Mouse (Mus musculus): ENCODE measurements around the gene Gm16485. TPM values are rescaled to one million over a fixed set of nuclear protein-coding genes. Genes with fewer than 3 reads are reported as not detected.

Gene Gm16485
- 0.57 and 0.73 TPM in 2 replicates for polyA plus RNA-seq (2015; fragmentation: Nextera tagmentation; extraction: Ambion mirVana)

- no peaks in the 10 kb centered on the region for H3K9me3 ChIP-seq (replicated peaks)
- no peaks in the 10 kb centered on the region for H3K36me3 ChIP-seq
- H3K4me2 ChIP-seq, result no peak within 1 kb of the TSS
- no peaks in the 10 kb centered on the region for H3K27me3 ChIP-seq (replicated peaks)
- no peaks in the 10 kb centered on the region for H3K4me1 ChIP-seq
- ATAC-seq (ENCODE audit: low FRiP score), result no peak
- H3K27ac ChIP-seq (replicated peaks), result no peak within 1 kb of the TSS
- H3K9ac ChIP-seq (replicated peaks), result no peak within 1 kb of the TSS
- no peak within 1 kb of the TSS for H3K4me3 ChIP-seq (replicated peaks)
- WGBS, result 88% methylated on average over 2 of the region's 2 CpGs
Observed at GRCm38 (mm10) chr9:8971491-8971890, at the start of gene Gm16485. Gene Gm16485, plus strand, starts transcription at chr9:8971791.

- H3K4me1 ChIP-seq, result no peaks in the 10 kb centered on the region
- 88% methylated on average over 2 of the region's 2 CpGs for WGBS
- H3K4me2 ChIP-seq, result no peak overlapping the region
- H3K9me3 ChIP-seq (replicated peaks), result no peaks in the 10 kb centered on the region
- H3K9ac ChIP-seq (replicated peaks), result no peak overlapping the region
- no peak overlapping the region for H3K27ac ChIP-seq (replicated peaks)
- H3K4me3 ChIP-seq (replicated peaks), result no peak overlapping the region
- no peaks in the 10 kb centered on the region for H3K27me3 ChIP-seq (replicated peaks)
- no peak for ATAC-seq (ENCODE audit: low FRiP score)
- no peaks in the 10 kb centered on the region for H3K36me3 ChIP-seq
Observed at GRCm38 (mm10) chr9:8927561-8927960, 44.0 kb upstream of the Gm16485 start.

- Histone ChIP-seq H3K4me1 (no peaks in the 10 kb centered on the region), H3K36me3 (no peaks in the 10 kb centered on the region), H3K9ac (replicated peaks) (no peak overlapping the region), H3K27ac (replicated peaks) (no peak overlapping the region), H3K27me3 (replicated peaks) (no peaks in the 10 kb centered on the region), H3K4me2 (no peak overlapping the region), H3K9me3 (replicated peaks) (no peaks in the 10 kb centered on the region), H3K4me3 (replicated peaks) (no peak overlapping the region)
- WGBS, result 45% methylated on average over 1 of the region's 1 CpGs
- no peak for ATAC-seq (ENCODE audit: low FRiP score)
Observed at GRCm38 (mm10) chr9:8937753-8938152, 33.8 kb upstream of the Gm16485 start.

- Histone ChIP-seq H3K4me1 (no peaks in the 10 kb centered on the region), H3K27ac (replicated peaks) (no peak overlapping the region), H3K4me2 (no peak overlapping the region), H3K4me3 (replicated peaks) (no peak overlapping the region), H3K9ac (replicated peaks) (no peak overlapping the region), H3K9me3 (replicated peaks) (no peaks in the 10 kb centered on the region), H3K36me3 (no peaks in the 10 kb centered on the region), H3K27me3 (replicated peaks) (no peaks in the 10 kb centered on the region)
- ATAC-seq (ENCODE audit: low FRiP score), result no peak
Observed at GRCm38 (mm10) chr9:8953306-8953705, 18.3 kb upstream of the Gm16485 start.

- no peaks in the 10 kb centered on the region for H3K36me3 ChIP-seq
- H3K27ac ChIP-seq (replicated peaks), result no peak overlapping the region
- H3K9me3 ChIP-seq (replicated peaks), result no peaks in the 10 kb centered on the region
- WGBS, result 71% methylated on average over 8 of the region's 8 CpGs
- no peaks in the 10 kb centered on the region for H3K4me1 ChIP-seq
- H3K4me3 ChIP-seq (replicated peaks), result no peak overlapping the region
- no peaks in the 10 kb centered on the region for H3K27me3 ChIP-seq (replicated peaks)
- no peak overlapping the region for H3K4me2 ChIP-seq
- no peak for ATAC-seq (ENCODE audit: low FRiP score)
- no peak overlapping the region for H3K9ac ChIP-seq (replicated peaks)
Observed at GRCm38 (mm10) chr9:8964512-8965133, 7.0 kb upstream of the Gm16485 start.

GRCm38 (mm10) chr9:8970240-8970639, 1.4 kb upstream of the Gm16485 start:
- H3K27me3 ChIP-seq (replicated peaks), result no peaks in the 10 kb centered on the region
- H3K9me3 ChIP-seq (replicated peaks), result no peaks in the 10 kb centered on the region
- H3K4me1 ChIP-seq, result no peaks in the 10 kb centered on the region
- ATAC-seq (ENCODE audit: low FRiP score), result no peak
- no peaks in the 10 kb centered on the region for H3K36me3 ChIP-seq
- H3K9ac ChIP-seq (replicated peaks), result no peak overlapping the region
- no peak overlapping the region for H3K27ac ChIP-seq (replicated peaks)
- 50% methylated on average over 7 of the region's 7 CpGs for WGBS
- no peak overlapping the region for H3K4me3 ChIP-seq (replicated peaks)
- no peak overlapping the region for H3K4me2 ChIP-seq

GRCm38 (mm10) chr9:8977775-8978174, 6.2 kb downstream of the Gm16485 start:
- H3K4me3 ChIP-seq (replicated peaks), result no peak overlapping the region
- no peaks in the 10 kb centered on the region for H3K36me3 ChIP-seq
- 55% methylated on average over 2 of the region's 2 CpGs for WGBS
- H3K4me1 ChIP-seq, result no peaks in the 10 kb centered on the region
- no peak overlapping the region for H3K9ac ChIP-seq (replicated peaks)
- ATAC-seq (ENCODE audit: low FRiP score), result no peak
- no peaks in the 10 kb centered on the region for H3K9me3 ChIP-seq (replicated peaks)
- no peaks in the 10 kb centered on the region for H3K27me3 ChIP-seq (replicated peaks)
- H3K4me2 ChIP-seq, result no peak overlapping the region
- H3K27ac ChIP-seq (replicated peaks), result no peak overlapping the region

- no peaks in the 10 kb centered on the region for H3K27me3 ChIP-seq (replicated peaks)
- H3K9me3 ChIP-seq (replicated peaks), result no peaks in the 10 kb centered on the region
- no peak overlapping the region for H3K9ac ChIP-seq (replicated peaks)
- H3K27ac ChIP-seq (replicated peaks), result no peak overlapping the region
- WGBS, result 86% methylated on average over 3 of the region's 3 CpGs
- no peak overlapping the region for H3K4me2 ChIP-seq
- H3K4me1 ChIP-seq, result no peaks in the 10 kb centered on the region
- H3K36me3 ChIP-seq, result no peaks in the 10 kb centered on the region
- no peak for ATAC-seq (ENCODE audit: low FRiP score)
- H3K4me3 ChIP-seq (replicated peaks), result no peak overlapping the region
Observed at GRCm38 (mm10) chr9:8982315-8982714, 10.7 kb downstream of the Gm16485 start.

- Histone ChIP-seq H3K9ac (replicated peaks) (no peak overlapping the region), H3K36me3 (no peaks in the 10 kb centered on the region), H3K4me2 (no peak overlapping the region), H3K4me3 (replicated peaks) (no peak overlapping the region), H3K9me3 (replicated peaks) (no peaks in the 10 kb centered on the region), H3K27ac (replicated peaks) (no peak overlapping the region), H3K27me3 (replicated peaks) (no peaks in the 10 kb centered on the region), H3K4me1 (no peaks in the 10 kb centered on the region)
- ATAC-seq (ENCODE audit: low FRiP score), result no peak
- 81% methylated on average over 2 of the region's 2 CpGs for WGBS
Observed at GRCm38 (mm10) chr9:8996494-8996893, 24.9 kb downstream of the Gm16485 start.

GRCm38 (mm10) chr9:9001170-9001569, 29.6 kb downstream of the Gm16485 start:
- Histone ChIP-seq H3K27ac (replicated peaks) (no peak overlapping the region), H3K9me3 (replicated peaks) (no peaks in the 10 kb centered on the region), H3K4me1 (no peaks in the 10 kb centered on the region), H3K9ac (replicated peaks) (no peak overlapping the region), H3K4me2 (no peak overlapping the region), H3K4me3 (replicated peaks) (no peak overlapping the region), H3K36me3 (0 out of 2 replicates have a peak, but pooled peaks cover 3% of the 10 kb centered on the region), H3K27me3 (replicated peaks) (no peaks in the 10 kb centered on the region)
- ATAC-seq (ENCODE audit: low FRiP score), result no peak

- H3K4me2 ChIP-seq, result no peak overlapping the region
- no peaks in the 10 kb centered on the region for H3K9me3 ChIP-seq (replicated peaks)
- WGBS, result 96% methylated on average over 2 of the region's 2 CpGs
- H3K27me3 ChIP-seq (replicated peaks), result no peaks in the 10 kb centered on the region
- no peaks in the 10 kb centered on the region for H3K4me1 ChIP-seq
- H3K9ac ChIP-seq (replicated peaks), result no peak overlapping the region
- H3K27ac ChIP-seq (replicated peaks), result no peak overlapping the region
- H3K36me3 ChIP-seq, result no peaks in the 10 kb centered on the region
- no peak for ATAC-seq (ENCODE audit: low FRiP score)
- no peak overlapping the region for H3K4me3 ChIP-seq (replicated peaks)
Observed at GRCm38 (mm10) chr9:9015108-9015507, 43.5 kb downstream of the Gm16485 start.

Data from neural tube, embryonic 15.5 days (tissue).